Mouse (Mus musculus): Measurements from ENCODE around the gene Mrps24. TPM values are rescaled to one million over a fixed set of nuclear protein-coding genes. Genes with fewer than 3 reads are reported as not detected.

Mrps24 gene
- polyA plus RNA-seq, 1 experiment from 2014 or later = 196 TPM

DNA sequence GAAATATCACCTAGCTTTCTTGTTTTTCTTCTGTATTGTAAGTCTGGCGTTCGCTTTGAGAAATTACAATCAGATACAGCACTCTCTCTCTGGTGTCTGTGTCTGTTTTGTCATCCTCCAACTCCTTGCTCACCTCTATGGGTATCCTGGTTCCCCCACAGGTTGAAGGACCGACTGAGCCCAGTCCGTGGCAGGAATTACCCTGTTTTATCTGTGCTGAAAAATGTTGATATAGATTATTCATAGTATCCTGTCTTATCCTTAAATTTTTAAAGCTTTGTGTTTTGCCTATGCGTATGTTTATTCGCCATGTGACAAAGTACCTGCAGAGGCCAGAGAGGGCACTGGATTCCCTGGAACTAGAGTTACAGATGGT lies 12.5 kb downstream of the Mrps24 start:
- Histone ChIP-seq H3K9me3 (no peaks in the 10 kb centered on the region), H3K9ac (no peak overlapping the region), H3K27me3 (no peaks in the 10 kb centered on the region), H3K36me3 (peaks cover 18% of the 10 kb centered on the region), H3K4me1 (replicated peaks) (peaks cover 14% of the 10 kb centered on the region), H3K4me2 (no peak overlapping the region), H3K27ac (replicated peaks) (no peak overlapping the region), H3K4me3 (no peak overlapping the region)
- no peak for ATAC-seq (ENCODE audit: low FRiP score, low read depth)
- WGBS = 93% methylated on average over 6 of the region's 6 CpGs

DNA sequence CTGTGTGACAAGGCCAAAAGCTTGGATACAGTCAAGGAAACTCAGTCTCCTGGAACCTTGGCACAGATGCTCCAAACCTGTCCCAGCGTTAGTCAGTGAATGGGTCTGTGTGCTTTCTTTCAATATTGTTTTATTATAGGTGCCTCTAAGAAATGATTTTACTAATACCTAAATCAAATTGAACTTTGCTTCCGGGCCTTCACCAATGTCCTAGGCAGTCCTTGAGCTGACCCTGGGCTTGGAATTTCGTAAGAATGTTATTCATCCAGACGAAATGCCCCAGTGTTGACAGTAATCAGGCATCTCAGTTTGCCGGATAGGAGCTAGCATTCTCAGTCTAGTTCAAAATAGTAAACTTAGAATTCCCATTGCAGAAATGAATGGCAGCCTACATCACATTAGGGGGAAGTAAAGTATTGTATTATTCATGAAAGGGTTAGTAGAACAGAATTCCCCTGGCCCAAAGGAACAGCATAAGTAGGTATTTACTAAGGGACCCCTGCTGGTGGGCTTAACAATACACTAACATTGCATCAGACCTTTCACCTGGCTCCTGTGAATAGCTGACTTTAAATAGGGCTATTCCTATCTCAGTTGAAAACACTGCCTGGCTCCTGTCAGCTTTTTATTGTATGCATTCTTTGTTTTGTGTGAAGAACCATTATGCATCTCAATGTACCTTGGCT lies 13.1 kb downstream of the Mrps24 start:
- Histone ChIP-seq H3K4me3 (no peak overlapping the region), H3K4me1 (replicated peaks) (peaks cover 14% of the 10 kb centered on the region), H3K9me3 (no peaks in the 10 kb centered on the region), H3K27me3 (no peaks in the 10 kb centered on the region), H3K27ac (replicated peaks) (no peak overlapping the region), H3K4me2 (no peak overlapping the region), H3K9ac (no peak overlapping the region), H3K36me3 (peaks cover 18% of the 10 kb centered on the region)
- 84% methylated on average over 5 of the region's 5 CpGs for WGBS
- no peak for ATAC-seq (ENCODE audit: low FRiP score, low read depth)

DNA sequence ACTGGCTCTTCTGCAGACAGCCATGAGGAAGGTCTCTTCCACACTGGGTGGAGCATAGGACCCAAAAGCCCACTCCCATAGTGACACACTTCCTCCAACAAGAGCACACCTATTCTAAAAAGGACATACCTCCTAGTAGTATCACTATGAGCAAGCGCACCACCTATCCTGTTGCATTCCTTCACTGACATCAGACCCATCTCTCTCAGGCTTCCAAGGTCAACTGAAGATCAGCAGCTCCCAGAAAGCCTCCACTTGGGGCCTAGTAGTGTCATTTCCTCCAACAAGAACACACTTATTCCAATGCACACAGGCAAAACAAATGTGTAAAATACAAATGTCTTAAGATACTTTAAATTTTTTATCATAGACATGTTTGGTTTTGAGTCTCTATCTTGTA lies 13.7 kb downstream of the Mrps24 start:
- no peak overlapping the region for H3K27ac ChIP-seq (replicated peaks)
- no peak for ATAC-seq (ENCODE audit: low FRiP score, low read depth)
- H3K36me3 ChIP-seq = peaks cover 18% of the 10 kb centered on the region
- H3K9ac ChIP-seq = no peak overlapping the region
- H3K27me3 ChIP-seq = no peaks in the 10 kb centered on the region
- no peak overlapping the region for H3K4me3 ChIP-seq
- H3K4me2 ChIP-seq = no peak overlapping the region
- peaks cover 14% of the 10 kb centered on the region for H3K4me1 ChIP-seq (replicated peaks)
- WGBS = 93% methylated on average over 1 of the region's 1 CpGs
- no peaks in the 10 kb centered on the region for H3K9me3 ChIP-seq

DNA sequence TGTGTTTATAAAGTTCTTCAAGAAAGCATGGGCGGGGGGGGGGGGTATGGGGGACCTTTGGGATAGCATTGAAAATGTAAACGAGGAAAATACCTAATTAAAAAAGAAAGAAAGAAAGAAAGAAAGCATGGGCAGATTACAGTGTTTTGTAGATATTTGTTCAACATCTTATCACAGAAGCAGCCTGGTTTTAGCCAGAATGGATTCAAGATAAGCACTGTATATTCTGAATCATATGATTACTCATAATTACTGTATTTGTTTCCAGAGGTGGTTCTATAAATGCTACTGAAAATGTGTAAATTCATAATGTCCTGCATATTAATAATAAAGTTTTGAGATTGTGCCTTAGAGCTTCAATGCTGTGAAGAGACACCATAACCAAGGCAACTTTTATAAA lies 14.2 kb downstream of the Mrps24 start:
- H3K27ac ChIP-seq (replicated peaks) = no peak overlapping the region
- ATAC-seq (ENCODE audit: low FRiP score, low read depth) = no peak
- H3K9ac ChIP-seq = no peak overlapping the region
- no peaks in the 10 kb centered on the region for H3K27me3 ChIP-seq
- H3K4me2 ChIP-seq = no peak overlapping the region
- peaks cover 9% of the 10 kb centered on the region for H3K4me1 ChIP-seq (replicated peaks)
- peaks cover 18% of the 10 kb centered on the region for H3K36me3 ChIP-seq
- H3K9me3 ChIP-seq = no peaks in the 10 kb centered on the region
- 71% methylated on average over 2 of the region's 2 CpGs for WGBS
- H3K4me3 ChIP-seq = no peak overlapping the region

DNA sequence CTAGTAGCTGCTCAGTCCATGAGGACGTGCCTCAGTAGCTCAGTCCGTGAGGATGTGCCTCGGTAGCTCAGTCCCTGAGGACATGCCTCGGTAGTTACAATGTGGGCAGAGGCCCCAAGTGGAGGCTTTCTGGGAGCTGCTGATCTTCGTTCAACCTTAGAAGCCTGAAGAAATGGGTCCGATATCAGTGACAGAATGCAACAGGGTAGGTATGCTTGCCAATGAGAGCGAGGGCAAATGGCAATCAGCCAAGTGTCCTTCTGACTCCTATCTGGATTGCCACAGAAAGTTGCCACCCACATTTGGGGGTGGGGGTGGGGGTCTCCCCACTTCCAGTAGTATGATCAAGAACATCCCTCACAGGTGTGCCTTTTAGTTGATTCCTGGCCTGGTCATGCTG lies 14.7 kb downstream of the Mrps24 start:
- ATAC-seq (ENCODE audit: low FRiP score, low read depth) = no peak
- Histone ChIP-seq H3K4me2 (no peak overlapping the region), H3K4me1 (replicated peaks) (peaks cover 4% of the 10 kb centered on the region), H3K9me3 (no peaks in the 10 kb centered on the region), H3K27me3 (no peaks in the 10 kb centered on the region), H3K4me3 (no peak overlapping the region), H3K27ac (replicated peaks) (no peak overlapping the region), H3K9ac (no peak overlapping the region), H3K36me3 (peaks cover 18% of the 10 kb centered on the region)
- 92% methylated on average over 7 of the region's 7 CpGs for WGBS

DNA sequence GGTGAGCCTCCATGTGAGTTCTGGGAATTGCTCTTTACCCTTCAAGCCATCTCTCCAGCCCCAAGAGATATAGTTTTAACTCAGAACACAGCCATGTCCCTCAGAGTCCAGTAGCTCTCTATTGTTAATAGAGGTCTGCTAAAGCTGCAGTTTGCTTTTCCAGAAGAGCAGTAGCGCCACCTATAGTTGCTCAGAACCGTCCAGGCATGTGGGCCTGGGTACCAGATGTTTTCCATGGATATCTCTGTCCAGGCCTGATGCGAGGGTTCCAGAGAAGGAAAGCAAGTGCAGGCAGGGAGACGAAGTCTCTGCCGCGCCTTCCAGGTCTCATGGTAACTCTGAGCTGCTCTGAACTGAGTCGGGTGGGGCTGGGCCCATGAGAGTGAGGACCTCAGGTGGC lies 23.7 kb downstream of the Mrps24 start:
- 43% methylated on average over 7 of the region's 7 CpGs for WGBS
- Histone ChIP-seq H3K9me3 (no peaks in the 10 kb centered on the region), H3K9ac (no peak overlapping the region), H3K27ac (replicated peaks) (no peak overlapping the region), H3K36me3 (no peaks in the 10 kb centered on the region), H3K27me3 (no peaks in the 10 kb centered on the region), H3K4me1 (replicated peaks) (no peaks in the 10 kb centered on the region), H3K4me2 (no peak overlapping the region), H3K4me3 (no peak overlapping the region)
- no peak for ATAC-seq (ENCODE audit: low FRiP score, low read depth)

DNA sequence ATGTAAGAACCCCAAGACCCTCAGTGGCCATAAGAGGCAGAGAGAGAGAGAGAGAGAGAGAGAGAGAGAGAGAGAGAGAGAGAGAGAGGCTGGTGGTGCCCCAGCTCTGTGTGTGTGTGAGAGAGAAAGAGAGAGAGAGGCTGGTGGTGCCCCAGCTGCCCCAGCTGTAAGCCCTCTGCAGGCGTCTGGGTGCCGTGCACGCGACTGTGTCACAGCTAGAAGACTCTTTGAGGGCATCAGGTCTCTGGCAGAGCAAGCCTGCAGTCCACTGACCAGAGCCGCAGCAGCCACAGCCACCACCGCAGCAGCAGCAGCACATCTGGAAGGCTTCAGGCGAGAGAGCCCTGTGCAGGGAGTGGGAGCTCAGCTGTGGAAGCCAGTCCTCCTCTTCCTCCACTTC lies 31.2 kb downstream of the Mrps24 start:
- Histone ChIP-seq H3K4me3 (no peak overlapping the region), H3K9me3 (no peaks in the 10 kb centered on the region), H3K4me1 (replicated peaks) (no peaks in the 10 kb centered on the region), H3K27ac (replicated peaks) (no peak overlapping the region), H3K4me2 (no peak overlapping the region), H3K36me3 (no peaks in the 10 kb centered on the region), H3K27me3 (no peaks in the 10 kb centered on the region), H3K9ac (no peak overlapping the region)
- WGBS = 34% methylated on average over 7 of the region's 7 CpGs
- ATAC-seq (ENCODE audit: low FRiP score, low read depth) = no peak

DNA sequence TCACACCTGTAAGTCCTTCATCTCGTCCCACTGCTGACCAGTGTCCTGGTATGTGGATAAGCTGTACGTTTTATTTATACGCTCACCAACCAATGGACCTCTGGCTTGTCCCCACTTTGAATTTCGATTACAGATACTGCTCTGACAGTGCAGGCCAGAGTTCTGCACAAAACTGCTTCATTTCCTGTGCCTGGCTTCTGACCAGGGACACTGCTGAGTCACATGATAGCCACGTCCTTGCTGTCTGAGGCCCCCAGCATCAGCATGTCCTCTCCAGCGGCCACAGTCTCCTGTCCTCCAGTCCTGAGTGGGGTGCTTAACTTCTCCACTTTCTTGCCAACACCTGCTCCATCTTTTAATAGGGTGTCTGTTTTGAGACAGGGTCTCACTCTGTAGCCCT lies 32.9 kb downstream of the Mrps24 start:
- H3K27me3 ChIP-seq = no peaks in the 10 kb centered on the region
- H3K9me3 ChIP-seq = no peaks in the 10 kb centered on the region
- H3K36me3 ChIP-seq = no peaks in the 10 kb centered on the region
- no peak overlapping the region for H3K4me3 ChIP-seq
- WGBS = 81% methylated on average over 6 of the region's 6 CpGs
- no peak for ATAC-seq (ENCODE audit: low FRiP score, low read depth)
- H3K4me1 ChIP-seq (replicated peaks) = no peaks in the 10 kb centered on the region
- no peak overlapping the region for H3K9ac ChIP-seq
- no peak overlapping the region for H3K4me2 ChIP-seq
- no peak overlapping the region for H3K27ac ChIP-seq (replicated peaks)

Other genes with a start within 250 kb of the Mrps24 start
- gene Xbp1, start 195.0 kb downstream of the Mrps24 start, polyA plus RNA-seq (2015; fragmentation: Nextera tagmentation; extraction: Ambion mirVana) = 150 and 157 TPM in 2 replicates
- gene Ccdc117, start 173.5 kb downstream of the Mrps24 start, polyA plus RNA-seq (2015; fragmentation: Nextera tagmentation; extraction: Ambion mirVana) = 10.7 and 11.6 TPM in 2 replicates
- gene Ankrd36, start 146.0 kb downstream of the Mrps24 start, polyA plus RNA-seq (2015; fragmentation: Nextera tagmentation; extraction: Ambion mirVana) = not detected in 2 replicates
- 33.5 TPM in 2 replicates for gene Urgcp, start 46.7 kb upstream of the Mrps24 start, polyA plus RNA-seq (2015; fragmentation: Nextera tagmentation; extraction: Ambion mirVana)
- gene Dbnl, start 72.8 kb upstream of the Mrps24 start, polyA plus RNA-seq (2015; fragmentation: Nextera tagmentation; extraction: Ambion mirVana) = 134 and 139 TPM in 2 replicates
- gene Pgam2, start 88.1 kb upstream of the Mrps24 start, polyA plus RNA-seq (2015; fragmentation: Nextera tagmentation; extraction: Ambion mirVana) = 2.7 and 3.3 TPM in 2 replicates
- 7.3 TPM in 2 replicates for gene Polm, start 122.3 kb upstream of the Mrps24 start, polyA plus RNA-seq (2015; fragmentation: Nextera tagmentation; extraction: Ambion mirVana)
- gene Aebp1, start 146.3 kb upstream of the Mrps24 start, polyA plus RNA-seq (2015; fragmentation: Nextera tagmentation; extraction: Ambion mirVana) = 27.1 and 27.4 TPM in 2 replicates
- gene Pold2, start 162.6 kb upstream of the Mrps24 start, polyA plus RNA-seq (2015; fragmentation: Nextera tagmentation; extraction: Ambion mirVana) = 63.9 and 67.3 TPM in 2 replicates
- 0.36 and 0.69 TPM in 2 replicates for gene Myl7, start 183.1 kb upstream of the Mrps24 start, polyA plus RNA-seq (2015; fragmentation: Nextera tagmentation; extraction: Ambion mirVana)
- gene Gck, start 234.4 kb upstream of the Mrps24 start, polyA plus RNA-seq (2015; fragmentation: Nextera tagmentation; extraction: Ambion mirVana) = 5.7 and 5.8 TPM in 2 replicates
- gene Ykt6, start 240.0 kb upstream of the Mrps24 start, polyA plus RNA-seq (2015; fragmentation: Nextera tagmentation; extraction: Ambion mirVana) = 89.5 and 93.7 TPM in 2 replicates